Mouse (Mus musculus) lung, embryonic 15.5 days (tissue): ENCODE data around the gene Thumpd2. TPM values are rescaled to one million over a fixed set of nuclear protein-coding genes. Genes with fewer than 3 reads are reported as not detected.

Experiments used
- ATAC-seq: fragments of 200-750 bp; cut with Nextera tagmentation; 2 replicates; pipeline ENCODE4 v1.8.0; 2017; ENCODE audit warnings: moderate number of reproducible peaks, borderline replicate concordance; ENCODE audit not compliant: low FRiP score, low TSS enrichment; ENCODE audit errors: extremely low read depth
- H3K27ac ChIP-seq: fragments of 300-500 bp; sonication (generic); 2 replicates; pipeline ENCODE4 v1.5.1; 2015; ENCODE audit warnings: moderate library complexity, mild to moderate bottlenecking, inconsistent platforms
- H3K27me3 ChIP-seq: fragments of 300-500 bp; sonication (generic); 2 replicates; pipeline ENCODE4 v1.6.1; 2015; ENCODE audit warnings: inconsistent platforms
- H3K36me3 ChIP-seq: fragments of 300-500 bp; sonication (generic); 2 replicates; pipeline ENCODE4 v1.6.1; 2015; ENCODE audit warnings: inconsistent platforms
- H3K4me1 ChIP-seq: fragments of 300-500 bp; sonication (generic); 2 replicates; pipeline ENCODE4 v1.6.1; 2015; ENCODE audit warnings: inconsistent platforms
- H3K4me2 ChIP-seq: fragments of 300-500 bp; sonication (generic); 2 replicates; pipeline ENCODE4 v1.6.1; 2015; ENCODE audit warnings: inconsistent platforms, mild to moderate bottlenecking, moderate library complexity
- H3K4me3 ChIP-seq: fragments of 300-500 bp; sonication (generic); 2 replicates; pipeline ENCODE4 v1.5.1; 2015; ENCODE audit warnings: mild to moderate bottlenecking, inconsistent platforms
- H3K9ac ChIP-seq: fragments of 300-500 bp; sonication (generic); 2 replicates; pipeline ENCODE4 v1.6.1; 2015; ENCODE audit warnings: inconsistent platforms
- H3K9me3 ChIP-seq: fragments of 300-500 bp; sonication (generic); 2 replicates; pipeline ENCODE4 v1.6.1; 2016; ENCODE audit warnings: inconsistent platforms
- WGBS: fragments of 180-500 bp; shearing (Covaris S2); methylation state at CpG from one replicate; pipeline ENCODE4 v1.1.7; 2015; 5-methylcytosine and 5-hydroxymethylcytosine counted together
- polyA plus RNA-seq: library from polyadenylated mRNA; unstranded; fragments of >200 nt; fragmentation: Nextera tagmentation; extraction: Ambion mirVana; gene quantifications from 2 replicates; pipeline ENCODE4 v1.2.1, GENCODE M21; 2015

The Thumpd2 gene
- polyA plus RNA-seq, 1 experiment from 2014 or later: 16.2 TPM

GRCm38 (mm10) chr17:81056035-81056434 is 8.8 kb downstream of the Thumpd2 start:
- ATAC-seq: no peak
- Histone ChIP-seq H3K4me2 (no peak overlapping the region), H3K4me1 (no peaks in the 10 kb centered on the region), H3K4me3 (no peak overlapping the region), H3K27ac (no peak overlapping the region), H3K9me3 (no peaks in the 10 kb centered on the region), H3K27me3 (no peaks in the 10 kb centered on the region), H3K36me3 (peaks cover 20% of the 10 kb centered on the region), H3K9ac (no peak overlapping the region)
- 63% methylated on average over 3 of the region's 3 CpGs for WGBS

- H3K27ac ChIP-seq: no peak overlapping the region
- H3K27me3 ChIP-seq: no peaks in the 10 kb centered on the region
- no peak overlapping the region for H3K4me3 ChIP-seq
- WGBS: 82% methylated on average over 5 of the region's 5 CpGs
- no peak overlapping the region for H3K9ac ChIP-seq
- H3K4me2 ChIP-seq: no peak overlapping the region
- no peaks in the 10 kb centered on the region for H3K4me1 ChIP-seq
- peaks cover 20% of the 10 kb centered on the region for H3K36me3 ChIP-seq
- no peak for ATAC-seq
- no peaks in the 10 kb centered on the region for H3K9me3 ChIP-seq
Measured at GRCm38 (mm10) chr17:81055522-81055921, 9.4 kb downstream of the Thumpd2 start.

- no peak overlapping the region for H3K4me3 ChIP-seq
- H3K9me3 ChIP-seq: no peaks in the 10 kb centered on the region
- 81% methylated on average over 2 of the region's 2 CpGs for WGBS
- H3K36me3 ChIP-seq: peaks cover 20% of the 10 kb centered on the region
- H3K27ac ChIP-seq: no peak overlapping the region
- no peaks in the 10 kb centered on the region for H3K4me1 ChIP-seq
- H3K27me3 ChIP-seq: no peaks in the 10 kb centered on the region
- H3K4me2 ChIP-seq: no peak overlapping the region
- ATAC-seq: no peak
- no peak overlapping the region for H3K9ac ChIP-seq
Measured at GRCm38 (mm10) chr17:81053274-81053673, 11.6 kb downstream of the Thumpd2 start.

- 56% methylated on average over 7 of the region's 7 CpGs for WGBS
- peaks cover 21% of the 10 kb centered on the region for H3K36me3 ChIP-seq
- no peak for ATAC-seq
Measured at GRCm38 (mm10) chr17:81047930-81048564, 16.8 kb downstream of the Thumpd2 start.

GRCm38 (mm10) chr17:81045525-81046150 is 19.2 kb downstream of the Thumpd2 start:
- no peak for ATAC-seq
- H3K4me2 ChIP-seq: no peak overlapping the region
- H3K4me1 ChIP-seq: no peaks in the 10 kb centered on the region
- H3K27ac ChIP-seq: no peak overlapping the region
- peaks cover 23% of the 10 kb centered on the region for H3K36me3 ChIP-seq
- no peaks in the 10 kb centered on the region for H3K27me3 ChIP-seq
- no peaks in the 10 kb centered on the region for H3K9me3 ChIP-seq
- no peak overlapping the region for H3K4me3 ChIP-seq
- WGBS: 84% methylated on average over 9 of the region's 9 CpGs
- no peak overlapping the region for H3K9ac ChIP-seq

More at GRCm38 (mm10) chr17:81047930-81048564, 16.8 kb downstream of the Thumpd2 start:
- Histone ChIP-seq H3K4me1 (no peaks in the 10 kb centered on the region), H3K4me2 (no peak overlapping the region), H3K9me3 (no peaks in the 10 kb centered on the region), H3K27me3 (no peaks in the 10 kb centered on the region), H3K4me3 (no peak overlapping the region), H3K27ac (no peak overlapping the region), H3K9ac (no peak overlapping the region)

GRCm38 (mm10) chr17:81045115-81045514 is 19.8 kb downstream of the Thumpd2 start:
- no peak overlapping the region for H3K27ac ChIP-seq
- H3K4me2 ChIP-seq: no peak overlapping the region
- no peaks in the 10 kb centered on the region for H3K4me1 ChIP-seq
- no peaks in the 10 kb centered on the region for H3K9me3 ChIP-seq
- no peak overlapping the region for H3K4me3 ChIP-seq
- ATAC-seq: no peak
- peaks cover 27% of the 10 kb centered on the region for H3K36me3 ChIP-seq
- no peaks in the 10 kb centered on the region for H3K27me3 ChIP-seq
- WGBS: 89% methylated on average over 6 of the region's 6 CpGs
- H3K9ac ChIP-seq: no peak overlapping the region

GRCm38 (mm10) chr17:81044356-81044755 is 20.5 kb downstream of the Thumpd2 start:
- no peak for ATAC-seq
- Histone ChIP-seq H3K4me2 (no peak overlapping the region), H3K27ac (no peak overlapping the region), H3K9me3 (no peaks in the 10 kb centered on the region), H3K27me3 (no peaks in the 10 kb centered on the region), H3K4me3 (no peak overlapping the region), H3K9ac (no peak overlapping the region), H3K4me1 (no peaks in the 10 kb centered on the region), H3K36me3 (peaks cover 35% of the 10 kb centered on the region)
- WGBS: 89% methylated on average over 3 of the region's 3 CpGs

GRCm38 (mm10) chr17:81041662-81042061 is 23.2 kb downstream of the Thumpd2 start:
- H3K9ac ChIP-seq: no peak overlapping the region
- 57% methylated on average over 2 of the region's 2 CpGs for WGBS
- no peaks in the 10 kb centered on the region for H3K9me3 ChIP-seq
- no peak overlapping the region for H3K4me3 ChIP-seq
- H3K36me3 ChIP-seq: peaks cover 57% of the 10 kb centered on the region
- H3K4me1 ChIP-seq: no peaks in the 10 kb centered on the region
- H3K27me3 ChIP-seq: no peaks in the 10 kb centered on the region
- H3K27ac ChIP-seq: no peak overlapping the region
- ATAC-seq: no peak
- H3K4me2 ChIP-seq: no peak overlapping the region

GRCm38 (mm10) chr17:81038707-81039408 is 26.0 kb downstream of the Thumpd2 start:
- no peak overlapping the region for H3K9ac ChIP-seq
- ATAC-seq: no peak
- H3K36me3 ChIP-seq: peaks cover 49% of the 10 kb centered on the region

GRCm38 (mm10) chr17:81035354-81035753 is 29.5 kb downstream of the Thumpd2 start:
- Histone ChIP-seq H3K4me3 (no peak overlapping the region), H3K27me3 (no peaks in the 10 kb centered on the region), H3K36me3 (peaks cover 56% of the 10 kb centered on the region), H3K4me2 (no peak overlapping the region), H3K9me3 (no peaks in the 10 kb centered on the region), H3K9ac (no peak overlapping the region), H3K4me1 (no peaks in the 10 kb centered on the region), H3K27ac (no peak overlapping the region)
- WGBS: 74% methylated on average over 5 of the region's 5 CpGs
- no peak for ATAC-seq

More at GRCm38 (mm10) chr17:81038707-81039408, 26.0 kb downstream of the Thumpd2 start:
- Histone ChIP-seq H3K9me3 (no peaks in the 10 kb centered on the region), H3K27me3 (no peaks in the 10 kb centered on the region), H3K27ac (no peak overlapping the region), H3K4me1 (no peaks in the 10 kb centered on the region), H3K4me2 (no peak overlapping the region), H3K4me3 (no peak overlapping the region)
- WGBS: 74% methylated on average over 2 of the region's 2 CpGs

- ATAC-seq: no peak
- H3K27ac ChIP-seq: no peak overlapping the region
- H3K9ac ChIP-seq: no peak overlapping the region
- H3K4me1 ChIP-seq: no peaks in the 10 kb centered on the region
- 67% methylated on average over 2 of the region's 2 CpGs for WGBS
- H3K36me3 ChIP-seq: peaks cover 44% of the 10 kb centered on the region
- no peak overlapping the region for H3K4me3 ChIP-seq
- no peaks in the 10 kb centered on the region for H3K9me3 ChIP-seq
- H3K4me2 ChIP-seq: no peak overlapping the region
- no peaks in the 10 kb centered on the region for H3K27me3 ChIP-seq
Measured at GRCm38 (mm10) chr17:81032957-81033356, 31.9 kb downstream of the Thumpd2 start.

GRCm38 (mm10) chr17:81031830-81032442 is 32.9 kb downstream of the Thumpd2 start:
- H3K27ac ChIP-seq: no peak overlapping the region
- H3K36me3 ChIP-seq: peaks cover 39% of the 10 kb centered on the region
- no peaks in the 10 kb centered on the region for H3K9me3 ChIP-seq
- no peak for ATAC-seq
- no peak overlapping the region for H3K9ac ChIP-seq
- 95% methylated on average over 3 of the region's 3 CpGs for WGBS
- no peak overlapping the region for H3K4me3 ChIP-seq
- no peaks in the 10 kb centered on the region for H3K27me3 ChIP-seq
- no peak overlapping the region for H3K4me2 ChIP-seq
- no peaks in the 10 kb centered on the region for H3K4me1 ChIP-seq
